Mouse (Mus musculus) neural tube, embryonic 15.5 days (tissue): ENCODE data around the gene Syn3. TPM values are rescaled to one million over a fixed set of nuclear protein-coding genes. Genes with fewer than 3 reads are reported as not detected.
"Not testable (repeated sequence)": the region's sequence is repeated elsewhere in the genome, so short reads cannot be mapped to it uniquely, and the experiment has no call there.

Experiments
- ATAC-seq: fragments of 200-750 bp; cut with Nextera tagmentation; 2 replicates; pipeline ENCODE4 v1.8.0; 2017; ENCODE audit warnings: mild to moderate bottlenecking, moderate TSS enrichment, moderate library complexity; ENCODE audit not compliant: low FRiP score
- H3K27ac ChIP-seq: fragments of 300-500 bp; sonication (generic); replicated peaks from 2 replicates; pipeline ENCODE4 v1.5.1; 2015; ENCODE audit warnings: mild to moderate bottlenecking, inconsistent platforms
- H3K27me3 ChIP-seq: fragments of 300-500 bp; sonication (generic); replicated peaks from 2 replicates; pipeline ENCODE4 v1.6.1; 2015; ENCODE audit warnings: inconsistent platforms
- H3K36me3 ChIP-seq: fragments of 300-500 bp; sonication (generic); 2 replicates; pipeline ENCODE4 v1.6.1; 2015; ENCODE audit warnings: inconsistent platforms
- H3K4me1 ChIP-seq: fragments of 300-500 bp; sonication (generic); 2 replicates; pipeline ENCODE4 v1.6.1; 2015; ENCODE audit warnings: inconsistent platforms
- H3K4me2 ChIP-seq: fragments of 300-500 bp; sonication (generic); 2 replicates; pipeline ENCODE4 v1.6.1; 2015; ENCODE audit warnings: inconsistent platforms, mild to moderate bottlenecking, moderate library complexity
- H3K4me3 ChIP-seq: fragments of 300-500 bp; sonication (generic); replicated peaks from 2 replicates; pipeline ENCODE4 v1.5.1; 2015; ENCODE audit warnings: mild to moderate bottlenecking, inconsistent platforms
- H3K9ac ChIP-seq: fragments of 300-500 bp; sonication (generic); replicated peaks from 2 replicates; pipeline ENCODE4 v1.6.1; 2015; ENCODE audit warnings: mild to moderate bottlenecking, inconsistent platforms
- H3K9me3 ChIP-seq: fragments of 300-500 bp; sonication (generic); replicated peaks from 2 replicates; pipeline ENCODE4 v1.6.1; 2016; ENCODE audit warnings: inconsistent platforms
- WGBS: fragments of 180-500 bp; shearing (Covaris S2); methylation state at CpG from one replicate; pipeline ENCODE4 v1.1.7; 2015; ENCODE audit warnings: mixed read lengths; 5-methylcytosine and 5-hydroxymethylcytosine counted together
- polyA plus RNA-seq: library from polyadenylated mRNA; unstranded; fragments of >200 nt; fragmentation: Nextera tagmentation; extraction: Ambion mirVana; gene quantifications from 2 replicates; pipeline ENCODE4 v1.2.1, GENCODE M21; 2015

Syn3 gene
- polyA plus RNA-seq, 1 experiment from 2014 or later = 29.0 TPM

DNA sequence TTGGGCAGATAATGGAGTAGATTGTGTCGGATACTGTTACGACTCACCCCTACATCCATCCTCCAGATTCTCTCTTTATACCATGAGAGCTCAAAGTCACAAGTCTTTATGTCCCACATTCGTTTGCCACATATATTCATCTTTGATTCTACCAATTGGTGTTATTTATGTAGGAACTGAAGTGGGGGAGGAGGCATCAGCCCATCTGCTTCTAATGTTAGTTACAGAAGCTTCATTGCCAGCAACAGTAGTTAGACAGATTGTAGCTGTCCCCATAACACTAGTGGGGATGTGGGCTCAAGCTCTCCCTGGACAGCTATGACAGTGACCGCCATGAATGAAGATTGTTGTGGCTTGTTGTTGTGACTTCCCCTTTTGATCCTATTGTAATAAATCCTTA is 59.1 kb downstream of the Syn3 start:
- Histone ChIP-seq H3K4me1 (no peaks in the 10 kb centered on the region), H3K27ac (no peak overlapping the region), H3K36me3 (no peaks in the 10 kb centered on the region), H3K9me3 (no peaks in the 10 kb centered on the region), H3K9ac (no peak overlapping the region), H3K27me3 (no peaks in the 10 kb centered on the region), H3K4me3 (no peak overlapping the region), H3K4me2 (no peak overlapping the region)
- ATAC-seq = no peak
- WGBS = 92% methylated on average over 4 of the region's 4 CpGs

- no peak for ATAC-seq
- H3K4me2 ChIP-seq = no peak overlapping the region
- no peaks in the 10 kb centered on the region for H3K9me3 ChIP-seq
- no peaks in the 10 kb centered on the region for H3K27me3 ChIP-seq
- H3K27ac ChIP-seq = no peak overlapping the region
- no peak overlapping the region for H3K4me3 ChIP-seq
- no peaks in the 10 kb centered on the region for H3K36me3 ChIP-seq
- H3K9ac ChIP-seq = no peak overlapping the region
- no peaks in the 10 kb centered on the region for H3K4me1 ChIP-seq
- 92% methylated on average over 11 of the region's 11 CpGs for WGBS
These were observed 61.4 kb downstream of the Syn3 start for GRCm38 (mm10) chr10:86437294-86437693.

DNA sequence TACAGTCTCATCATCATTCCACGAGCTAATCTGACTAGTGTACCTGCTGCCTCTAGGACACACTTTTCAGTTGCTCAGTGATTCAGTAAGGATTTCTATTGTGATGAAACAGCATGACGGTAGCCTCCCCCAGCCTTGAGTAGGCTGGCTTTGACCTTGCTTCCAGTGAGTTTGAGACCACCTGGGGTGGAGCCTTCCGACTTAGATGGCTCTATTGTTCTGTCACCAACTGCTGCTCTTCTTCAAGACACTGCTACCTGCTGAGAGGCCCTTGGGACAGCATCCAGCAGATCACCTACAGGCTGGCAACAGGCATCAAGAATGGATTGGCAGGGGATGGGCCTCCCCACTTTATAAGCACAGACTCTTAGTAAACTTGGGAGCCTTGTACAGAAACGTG is 63.7 kb downstream of the Syn3 start:
- not testable (repeated sequence) for H3K4me1 ChIP-seq, H3K27me3 ChIP-seq, ATAC-seq, H3K9ac ChIP-seq, H3K4me2 ChIP-seq, H3K4me3 ChIP-seq, H3K27ac ChIP-seq, H3K36me3 ChIP-seq, H3K9me3 ChIP-seq
- WGBS = 54% methylated on average over 4 of the region's 4 CpGs

DNA sequence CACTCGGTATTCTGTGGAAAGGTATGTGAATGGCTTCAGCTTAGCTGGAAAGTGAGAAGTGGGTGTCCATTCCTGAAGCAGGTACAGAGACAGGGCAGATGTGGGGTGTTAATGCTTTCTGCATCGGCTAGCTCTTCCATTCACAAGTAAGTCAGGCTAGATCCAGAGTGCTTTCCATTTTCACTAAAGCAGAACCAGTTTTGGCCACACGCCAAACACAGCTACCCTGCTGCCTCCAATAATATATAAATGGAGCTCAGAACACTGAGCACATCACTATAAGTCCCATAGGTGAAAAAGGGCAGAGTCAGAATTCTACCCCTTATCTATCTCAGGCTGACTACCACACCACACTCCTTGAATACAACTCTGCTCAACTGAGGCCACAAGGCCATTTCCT is 69.0 kb downstream of the Syn3 start:
- Histone ChIP-seq H3K4me2 (no peak overlapping the region), H3K4me3 (no peak overlapping the region), H3K9ac (no peak overlapping the region), H3K9me3 (no peaks in the 10 kb centered on the region), H3K27me3 (no peaks in the 10 kb centered on the region), H3K4me1 (peaks cover 9% of the 10 kb centered on the region), H3K27ac (no peak overlapping the region), H3K36me3 (no peaks in the 10 kb centered on the region)
- no peak for ATAC-seq
- 74% methylated on average over 3 of the region's 3 CpGs for WGBS

- H3K4me1 ChIP-seq = peaks cover 9% of the 10 kb centered on the region
- H3K36me3 ChIP-seq = no peaks in the 10 kb centered on the region
- no peaks in the 10 kb centered on the region for H3K27me3 ChIP-seq
- H3K4me3 ChIP-seq = no peak overlapping the region
- no peak overlapping the region for H3K4me2 ChIP-seq
- 81% methylated on average over 2 of the region's 2 CpGs for WGBS
- H3K27ac ChIP-seq = no peak overlapping the region
- ATAC-seq = no peak
- no peak overlapping the region for H3K9ac ChIP-seq
- no peaks in the 10 kb centered on the region for H3K9me3 ChIP-seq
These were observed 70.7 kb downstream of the Syn3 start for GRCm38 (mm10) chr10:86427956-86428355.

DNA sequence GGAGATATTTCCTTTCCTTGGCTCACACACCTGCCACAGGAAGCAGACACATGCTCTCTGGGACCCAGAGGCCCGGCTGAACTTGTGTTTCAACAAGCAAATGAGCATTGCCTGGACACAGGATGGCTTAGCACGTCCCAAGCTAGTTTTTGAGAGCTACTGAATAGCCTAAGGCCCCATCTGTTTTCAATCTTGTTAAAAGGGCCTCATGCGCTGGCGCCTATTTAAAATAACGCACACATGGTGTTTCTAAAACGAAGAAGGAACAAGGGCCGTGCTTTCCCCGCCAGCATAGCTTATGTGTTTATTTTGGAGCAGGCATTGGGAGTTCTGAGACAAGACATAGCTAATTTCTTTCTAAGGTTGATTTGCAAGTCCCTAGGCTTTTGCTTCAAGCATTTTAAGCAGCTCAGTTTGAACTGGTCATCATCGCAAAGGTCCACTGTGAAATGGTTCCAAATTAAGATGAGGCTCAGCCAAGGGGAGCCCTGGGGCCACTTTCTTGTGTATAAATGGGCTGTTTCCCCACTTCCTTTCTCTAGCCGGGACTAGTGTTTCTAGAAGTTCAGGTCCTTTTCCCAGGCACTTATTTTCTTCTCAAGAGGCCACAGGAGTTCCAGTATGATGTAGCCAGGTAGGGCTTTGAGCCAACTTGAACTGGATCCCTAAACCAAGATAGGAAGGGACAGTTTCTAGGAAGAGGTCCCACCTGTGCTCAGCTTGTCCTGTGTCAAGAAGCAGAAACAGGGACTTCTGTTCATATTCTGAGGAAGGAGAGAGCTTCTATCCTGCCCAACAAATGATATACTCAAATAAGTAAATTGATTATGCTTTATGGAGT is 72.8 kb downstream of the Syn3 start:
- Histone ChIP-seq H3K9ac (no peak overlapping the region), H3K9me3 (no peaks in the 10 kb centered on the region), H3K4me1 (peaks cover 9% of the 10 kb centered on the region), H3K27me3 (no peaks in the 10 kb centered on the region), H3K27ac (peak overlapping the region; percentile 29; the same call in 1 of the 2 replicates), H3K4me2 (no peak overlapping the region), H3K36me3 (no peaks in the 10 kb centered on the region), H3K4me3 (no peak overlapping the region)
- WGBS = 44% methylated on average over 10 of the region's 10 CpGs
- peak; percentile 24; the same call in 1 of the 2 replicates for ATAC-seq

DNA sequence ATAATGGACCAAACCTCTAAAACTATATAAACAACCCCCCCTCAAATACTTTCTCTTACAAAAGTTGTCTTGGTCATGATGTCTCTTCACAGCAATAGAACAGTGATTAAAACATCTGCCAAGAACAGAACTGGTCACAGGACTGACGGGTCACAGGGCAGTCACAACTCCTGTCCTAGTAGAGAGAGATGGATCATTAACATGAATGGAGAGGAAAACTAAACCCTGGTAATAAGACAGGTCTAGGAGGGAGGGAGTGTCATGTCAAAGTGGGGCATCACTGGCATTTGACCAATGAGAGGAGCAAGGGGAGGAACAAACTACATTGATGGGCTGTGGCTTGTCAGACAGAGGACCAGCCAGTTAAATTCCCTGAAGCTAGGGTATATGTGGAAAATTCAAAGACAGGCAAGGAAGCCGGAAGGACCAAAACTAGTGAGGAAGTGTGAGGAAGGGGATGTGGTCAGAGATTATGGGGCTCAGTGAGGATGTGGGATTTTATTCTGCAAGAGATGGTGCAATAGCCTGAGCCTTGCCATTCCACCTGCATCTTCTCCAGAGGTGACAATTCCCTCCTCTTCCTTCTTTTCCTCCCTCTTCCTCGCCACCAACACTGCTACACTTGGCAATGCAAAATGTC is 76.8 kb downstream of the Syn3 start:
- Histone ChIP-seq H3K4me2 (no peak overlapping the region), H3K36me3 (peaks cover 3% of the 10 kb centered on the region; the same call in 1 of the 2 replicates), H3K9ac (no peak overlapping the region), H3K9me3 (no peaks in the 10 kb centered on the region), H3K4me1 (peaks cover 9% of the 10 kb centered on the region), H3K4me3 (no peak overlapping the region), H3K27ac (no peak overlapping the region), H3K27me3 (no peaks in the 10 kb centered on the region)
- ATAC-seq = no peak
- 92% methylated on average over 3 of the region's 3 CpGs for WGBS

DNA sequence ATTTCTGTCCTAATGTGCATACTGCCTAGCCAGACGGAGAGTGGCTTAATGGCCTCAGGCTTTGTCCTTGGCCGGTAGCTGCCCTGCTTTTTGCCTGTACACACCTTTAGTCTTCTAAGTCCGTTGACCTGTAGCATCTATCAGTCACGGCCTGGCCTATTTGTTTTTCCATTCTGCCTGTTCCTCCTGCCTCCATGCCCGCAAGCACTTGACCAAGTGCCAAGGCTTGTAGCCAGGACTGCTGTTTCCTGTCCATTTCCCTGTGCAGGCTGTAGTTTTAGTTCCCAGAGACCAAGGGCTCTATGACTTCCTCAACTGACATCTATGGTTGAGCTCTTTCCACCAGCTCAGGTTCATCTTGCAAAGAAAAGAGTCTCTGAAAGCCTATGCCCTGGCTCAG is 79.8 kb downstream of the Syn3 start:
- H3K9ac ChIP-seq = no peak overlapping the region
- ATAC-seq = no peak
- no peak overlapping the region for H3K27ac ChIP-seq
- H3K4me1 ChIP-seq = no peaks in the 10 kb centered on the region
- no peaks in the 10 kb centered on the region for H3K9me3 ChIP-seq
- H3K36me3 ChIP-seq = peaks cover 3% of the 10 kb centered on the region; the same call in 1 of the 2 replicates
- H3K27me3 ChIP-seq = no peaks in the 10 kb centered on the region
- H3K4me2 ChIP-seq = no peak overlapping the region
- no peak overlapping the region for H3K4me3 ChIP-seq
- WGBS = 77% methylated on average over 5 of the region's 5 CpGs

GRCm38 (mm10) chr10:86418345-86418744 is 80.4 kb downstream of the Syn3 start:
- H3K4me3 ChIP-seq = no peak overlapping the region
- H3K36me3 ChIP-seq = peaks cover 3% of the 10 kb centered on the region; the same call in 1 of the 2 replicates
- no peak overlapping the region for H3K9ac ChIP-seq
- H3K4me2 ChIP-seq = no peak overlapping the region
- H3K9me3 ChIP-seq = no peaks in the 10 kb centered on the region
- H3K27me3 ChIP-seq = no peaks in the 10 kb centered on the region
- no peak overlapping the region for H3K27ac ChIP-seq
- ATAC-seq = no peak
- H3K4me1 ChIP-seq = no peaks in the 10 kb centered on the region
- WGBS = 79% methylated on average over 2 of the region's 2 CpGs

DNA sequence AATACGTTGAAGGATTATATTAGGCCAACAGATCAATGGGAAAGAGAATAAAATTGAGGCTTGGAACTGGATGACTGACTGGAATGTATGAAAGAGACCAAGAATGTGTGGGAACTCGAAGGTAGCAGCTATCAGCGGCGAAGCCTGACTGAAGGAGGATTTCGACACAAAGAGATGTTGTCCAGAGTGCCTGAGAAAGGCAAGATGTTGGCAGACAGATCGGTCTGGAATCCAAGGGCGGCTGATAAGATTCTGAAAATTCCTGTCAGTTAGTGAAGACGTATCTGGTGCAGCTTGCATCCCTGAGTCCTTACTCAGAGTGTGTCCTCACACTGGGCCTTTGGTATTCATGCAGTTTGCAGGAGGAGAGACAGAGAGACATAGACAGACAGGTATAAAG is 81.9 kb downstream of the Syn3 start:
- 82% methylated on average over 8 of the region's 8 CpGs for WGBS
- no peak overlapping the region for H3K9ac ChIP-seq
- no peak overlapping the region for H3K27ac ChIP-seq
- no peak overlapping the region for H3K4me2 ChIP-seq
- no peaks in the 10 kb centered on the region for H3K27me3 ChIP-seq
- no peaks in the 10 kb centered on the region for H3K4me1 ChIP-seq
- no peak for ATAC-seq
- H3K4me3 ChIP-seq = no peak overlapping the region
- H3K9me3 ChIP-seq = no peaks in the 10 kb centered on the region
- H3K36me3 ChIP-seq = peaks cover 3% of the 10 kb centered on the region; the same call in 1 of the 2 replicates

DNA sequence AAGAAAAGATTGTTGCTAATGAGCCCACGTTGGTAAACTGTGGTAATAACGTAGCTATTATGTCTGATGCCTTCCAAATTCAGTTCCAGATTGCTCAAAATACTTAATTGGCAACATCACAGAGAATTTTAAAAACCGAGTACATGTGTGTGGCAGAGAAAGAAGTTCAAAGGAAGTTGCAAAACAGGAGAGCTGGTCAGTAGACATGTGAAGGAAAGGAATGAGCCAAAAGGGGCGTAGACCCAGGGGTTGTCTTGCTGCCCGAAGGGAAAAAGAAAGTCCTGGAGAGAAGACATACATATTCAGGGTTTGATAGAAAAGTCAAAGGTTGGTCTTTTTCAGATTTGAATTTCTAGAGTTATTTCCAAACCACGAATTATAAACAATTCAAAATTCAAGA is 87.8 kb downstream of the Syn3 start:
- Histone ChIP-seq H3K4me2 (no peak overlapping the region), H3K27me3 (no peaks in the 10 kb centered on the region), H3K9ac (no peak overlapping the region), H3K27ac (no peak overlapping the region), H3K4me1 (no peaks in the 10 kb centered on the region), H3K36me3 (peaks cover 11% of the 10 kb centered on the region; the same call in 1 of the 2 replicates), H3K4me3 (no peak overlapping the region), H3K9me3 (no peaks in the 10 kb centered on the region)
- 76% methylated on average over 6 of the region's 6 CpGs for WGBS
- ATAC-seq = no peak

DNA sequence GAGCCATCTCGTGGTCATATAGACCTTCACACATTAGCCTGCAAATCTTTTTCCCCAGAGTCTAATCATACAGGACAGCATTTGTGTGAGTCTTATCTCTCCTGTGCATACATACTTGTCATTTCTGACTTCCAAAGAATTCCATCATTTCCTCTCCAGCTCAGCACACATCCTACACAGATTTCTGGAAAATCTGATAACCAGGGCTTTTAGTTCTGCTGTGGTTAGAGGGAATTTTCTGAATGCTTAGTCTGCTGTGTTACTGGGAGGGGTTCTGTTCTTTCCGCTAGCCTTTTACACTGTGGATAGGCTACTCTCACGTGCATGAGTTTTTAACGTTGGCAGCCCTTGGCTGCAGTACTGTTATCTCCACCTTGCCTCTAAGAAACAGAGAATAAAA is 91.7 kb downstream of the Syn3 start:
- no peaks in the 10 kb centered on the region for H3K9me3 ChIP-seq
- no peak overlapping the region for H3K9ac ChIP-seq
- H3K4me3 ChIP-seq = no peak overlapping the region
- peaks cover 13% of the 10 kb centered on the region; the same call in 1 of the 2 replicates for H3K36me3 ChIP-seq
- no peak for ATAC-seq
- no peak overlapping the region for H3K4me2 ChIP-seq
- no peak overlapping the region for H3K27ac ChIP-seq
- no peaks in the 10 kb centered on the region for H3K27me3 ChIP-seq
- peaks cover 3% of the 10 kb centered on the region; the same call in 1 of the 2 replicates for H3K4me1 ChIP-seq
- 84% methylated on average over 4 of the region's 4 CpGs for WGBS
